Mouse (Mus musculus) cerebellum, adult 2 months (tissue): ENCODE measurements around the gene Wasf1.

ENCODE experiments used
- CTCF ChIP-seq: fragments of 200-500 bp; IDR thresholded peaks from 2 replicates; pipeline ENCODE4 v1.5.1; 2011; ENCODE audit warnings: low read depth, mild to moderate bottlenecking, control low read depth, low read length, moderate library complexity, borderline replicate concordance; ENCODE audit not compliant: insufficient read depth
- POLR2A ChIP-seq: fragments of 200-500 bp; IDR thresholded peaks from 2 replicates; pipeline ENCODE4 v1.6.1; 2011; ENCODE audit warnings: low read length, control low read depth, borderline replicate concordance; ENCODE audit not compliant: insufficient read depth

DNA sequence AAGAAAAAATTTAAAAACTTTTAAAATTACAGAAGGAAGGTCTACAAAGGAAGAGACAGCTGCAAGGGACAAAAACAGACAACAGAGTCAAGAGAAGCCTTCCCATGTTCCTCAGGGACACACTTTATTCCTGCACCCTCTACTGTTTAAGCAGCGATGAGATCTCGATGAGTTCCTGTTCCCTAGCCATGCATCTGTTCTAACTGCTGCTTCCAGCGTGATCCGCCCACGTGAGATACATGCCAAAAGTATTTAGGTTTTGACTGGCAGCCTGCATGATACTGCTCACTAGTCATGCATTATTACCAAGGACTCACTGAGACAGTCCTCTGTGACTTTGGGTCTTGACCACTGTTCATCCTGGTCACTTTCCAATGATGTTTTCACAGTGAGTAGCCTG is 72.9 kb downstream of the Wasf1 start:
- TF ChIP-seq POLR2A (no peak), CTCF (no peak)
